Mouse (Mus musculus) heart, adult 2 months (tissue): ENCODE data around the gene Etfrf1. TPM values are rescaled to one million over a fixed set of nuclear protein-coding genes. Genes with fewer than 3 reads are reported as not detected.

Experiments
- DNase-seq, 2 experiments: peaks; one replicate each; pipeline ENCODE4 v3.0.0; 2021
- H3K27ac ChIP-seq: fragments of 200-600 bp; 2 replicates; pipeline ENCODE4 v1.8.1; 2022
- H3K27me3 ChIP-seq: fragments of 200-500 bp; 2 replicates; pipeline ENCODE4 v1.6.1; 2012; ENCODE audit warnings: mild to moderate bottlenecking, low read length, inconsistent platforms, mixed read lengths; ENCODE audit not compliant: control insufficient read depth, insufficient read depth
- H3K36me3 ChIP-seq: fragments of 200-500 bp; 2 replicates; pipeline ENCODE4 v1.6.1; 2012; ENCODE audit warnings: low read length, inconsistent platforms; ENCODE audit not compliant: control insufficient read depth, insufficient read depth
- H3K4me1 ChIP-seq: fragments of 200-500 bp; 2 replicates; pipeline ENCODE4 v1.6.1; 2011; ENCODE audit warnings: low read length; ENCODE audit not compliant: control insufficient read depth, insufficient read depth
- H3K4me3 ChIP-seq: fragments of 200-600 bp; 2 replicates; pipeline ENCODE4 v1.8.1; 2022
- H3K79me2 ChIP-seq: fragments of 200-500 bp; replicated peaks from 2 replicates; pipeline ENCODE4 v1.6.1; 2012; ENCODE audit warnings: mild to moderate bottlenecking, inconsistent platforms, low read length, moderate library complexity, mixed read lengths; ENCODE audit not compliant: control insufficient read depth, insufficient read depth
- H3K9ac ChIP-seq: fragments of 200-500 bp; 2 replicates; pipeline ENCODE4 v1.6.1; 2012; ENCODE audit warnings: low read depth, mild to moderate bottlenecking, control low read depth, inconsistent platforms, low read length, mixed read lengths
- CTCF ChIP-seq: fragments of 200-600 bp; IDR thresholded peaks from 2 replicates; pipeline ENCODE4 v1.8.1; 2022; ENCODE audit warnings: antibody characterized with exemption, mild to moderate bottlenecking, moderate library complexity
- EP300 ChIP-seq: fragments of 200-500 bp; IDR thresholded peaks from 2 replicates; pipeline ENCODE4 v1.6.1; 2011; ENCODE audit warnings: low read depth, low read length, control low read depth; ENCODE audit not compliant: insufficient read depth
- POLR2A ChIP-seq: fragments of 200-500 bp; IDR thresholded peaks from 2 replicates; pipeline ENCODE4 v1.6.1; 2011; ENCODE audit warnings: mild to moderate bottlenecking, low read depth, low read length, control low read depth; ENCODE audit not compliant: insufficient read depth
- WGBS: fragments of 180-500 bp; shearing (Covaris S2); methylation state at CpG from one replicate; pipeline ENCODE4 v1.1.7; 2018; 5-methylcytosine and 5-hydroxymethylcytosine counted together
- intact Hi-C: fragments of 180-260 bp; cut with DNase I; formaldehyde crosslinking; loops from one replicate; pipeline ENCODE4 v1.15.1; 2025
- polyA plus RNA-seq: library from polyadenylated mRNA; depleted of rRNA; stranded (reverse); fragments of >200 nt; gene quantifications from 2 replicates; pipeline ENCODE4 v1.2.3, GENCODE M21; 2012
- total RNA-seq, 2 experiments: library from RNA; stranded (reverse); gene quantifications; 2 replicates each; pipeline ENCODE4 v1.2.3; 2021

Gene Etfrf1
- total and polyA plus RNA-seq, 3 experiments: 36.3 to 107 (median 97.4) TPM

DNA sequence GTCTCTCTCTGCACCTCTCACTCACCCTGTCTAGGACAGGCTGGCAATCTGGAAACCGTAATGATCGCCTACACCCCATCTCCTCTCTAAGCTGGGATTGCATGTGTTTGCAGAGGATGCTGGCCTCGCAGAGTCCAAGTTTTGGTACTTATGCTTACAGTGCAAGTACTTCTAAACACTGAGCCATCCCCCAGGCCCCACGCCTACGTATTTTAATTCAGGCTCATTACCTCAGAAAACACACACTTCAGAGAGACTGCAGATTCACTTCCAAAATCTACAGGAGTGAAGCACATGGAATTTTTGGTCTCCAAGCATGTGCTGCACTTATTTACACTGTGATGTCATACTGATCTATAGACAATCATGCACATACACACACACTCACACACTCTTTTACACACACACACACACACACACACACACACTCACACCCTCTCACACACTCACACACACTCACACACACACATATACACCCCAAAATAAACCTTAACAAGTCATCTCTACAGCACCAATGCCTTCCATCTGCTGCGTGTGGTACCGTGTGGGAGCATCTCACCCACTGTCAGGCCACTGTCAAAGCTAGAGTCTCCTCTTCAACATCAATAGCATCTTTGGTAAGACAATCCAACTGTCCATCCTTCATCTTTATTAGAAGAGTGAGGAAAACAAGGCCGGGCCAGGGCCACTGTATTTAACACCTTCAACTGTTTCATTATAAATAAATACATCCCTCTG lies 12.8 kb upstream of the Etfrf1 start:
- H3K27ac ChIP-seq: no peak overlapping the region
- no peaks in the 10 kb centered on the region for H3K36me3 ChIP-seq
- whole genome bisulfite sequencing: 97% methylated on average over 8 of the region's 8 CpGs
- H3K9ac ChIP-seq: no peak overlapping the region
- no peaks in the 10 kb centered on the region for H3K79me2 ChIP-seq
- H3K4me1 ChIP-seq: no peaks in the 10 kb centered on the region
- H3K27me3 ChIP-seq: no peaks in the 10 kb centered on the region
- TF ChIP-seq CTCF: no peak
- TF ChIP-seq POLR2A: no peak
- TF ChIP-seq EP300: no peak
- no peak for DNase-seq
- intact Hi-C loops: no loop called here
- H3K4me3 ChIP-seq: no peak overlapping the region

DNA sequence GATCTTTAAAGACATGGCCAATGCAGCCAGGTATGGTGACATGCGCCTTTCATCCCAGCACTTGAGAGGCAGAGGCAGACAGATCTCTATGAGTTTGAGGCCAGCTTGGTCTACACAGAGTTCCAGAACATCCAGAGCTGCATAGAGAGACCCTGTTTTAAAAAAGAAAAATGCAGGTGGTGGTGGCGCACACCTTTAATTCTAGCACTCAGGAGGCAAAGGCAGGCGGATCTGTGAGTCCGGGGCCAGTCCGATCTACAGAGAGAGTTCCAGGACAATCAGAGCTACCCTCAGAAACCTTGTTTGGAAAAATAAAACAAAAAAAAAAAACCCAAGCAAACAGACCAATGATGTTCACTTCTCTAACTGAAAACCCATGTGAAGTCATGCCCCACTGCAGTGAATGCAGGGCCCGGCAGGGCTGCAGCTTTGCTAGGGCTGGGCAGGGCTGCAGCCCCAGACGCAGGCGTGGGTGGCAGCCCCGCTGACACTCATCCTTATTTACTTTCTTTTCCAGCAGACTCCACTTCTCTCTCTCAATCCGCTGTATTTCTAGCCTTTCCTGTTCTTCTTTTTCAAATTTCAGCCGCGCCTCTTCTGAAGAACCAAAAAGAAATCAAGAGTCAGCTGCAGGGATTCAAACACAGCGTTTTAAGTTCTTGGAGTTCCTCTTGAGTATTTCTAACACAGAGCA lies 8.4 kb upstream of the Etfrf1 start:
- no peak for TF ChIP-seq POLR2A
- TF ChIP-seq EP300: no peak
- TF ChIP-seq CTCF: no peak
- no peaks in the 10 kb centered on the region for H3K27me3 ChIP-seq
- no peak overlapping the region for H3K27ac ChIP-seq
- H3K4me3 ChIP-seq: no peak overlapping the region
- no peak for DNase-seq
- no peaks in the 10 kb centered on the region for H3K36me3 ChIP-seq
- no peak overlapping the region for H3K9ac ChIP-seq
- WGBS: 80% methylated on average over 13 of the region's 13 CpGs
- no peaks in the 10 kb centered on the region for H3K79me2 ChIP-seq
- intact Hi-C loops: no loop called here
- H3K4me1 ChIP-seq: no peaks in the 10 kb centered on the region

DNA sequence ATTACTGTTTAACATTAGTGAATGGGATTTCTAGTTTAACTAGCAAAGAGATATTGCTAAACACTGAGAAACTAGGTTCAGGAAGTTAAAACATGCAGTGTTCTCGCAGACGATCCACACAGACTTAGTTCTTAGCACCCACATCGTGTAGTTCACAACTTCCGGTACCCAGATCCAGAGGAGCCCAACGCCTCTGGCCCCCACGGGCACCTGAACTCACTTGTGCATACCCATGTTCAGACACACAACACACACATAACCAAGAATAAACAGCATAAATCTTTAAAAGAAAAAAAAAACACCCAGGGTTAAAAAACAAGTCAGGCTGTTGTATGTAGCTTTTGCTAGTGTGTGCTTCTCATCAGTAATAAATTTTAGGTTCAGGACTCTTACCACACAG lies 6.5 kb upstream of the Etfrf1 start:
- Histone ChIP-seq H3K36me3 (no peaks in the 10 kb centered on the region), H3K27me3 (no peaks in the 10 kb centered on the region), H3K79me2 (no peaks in the 10 kb centered on the region), H3K27ac (no peak overlapping the region), H3K9ac (no peak overlapping the region), H3K4me3 (no peak overlapping the region), H3K4me1 (no peaks in the 10 kb centered on the region)
- 84% methylated on average over 6 of the region's 6 CpGs for WGBS
- intact Hi-C loops: no loop called here
- TF ChIP-seq CTCF (no peak), POLR2A (no peak), EP300 (no peak)
- DNase-seq: no peak

DNA sequence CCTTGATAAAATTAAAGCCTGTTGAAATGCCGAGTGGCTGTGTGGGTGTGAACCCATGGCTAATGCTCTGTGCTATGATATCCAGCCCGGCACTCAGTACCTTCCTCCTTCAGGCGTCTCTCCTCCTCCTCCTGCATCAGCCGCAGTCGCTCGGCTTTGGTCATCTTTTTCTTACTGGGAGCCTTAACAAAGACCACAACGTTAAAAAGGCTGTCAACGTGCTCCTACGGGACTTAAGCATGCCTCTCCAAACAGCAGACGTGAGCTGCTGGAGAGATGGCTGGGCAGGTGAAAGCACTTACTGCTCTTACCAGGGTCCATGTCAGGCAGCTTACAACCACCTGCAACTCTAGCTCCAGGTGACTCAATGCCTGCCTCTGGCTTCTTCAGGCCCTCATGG lies 5.8 kb upstream of the Etfrf1 start:
- H3K79me2 ChIP-seq: no peaks in the 10 kb centered on the region
- H3K36me3 ChIP-seq: no peaks in the 10 kb centered on the region
- no peak overlapping the region for H3K9ac ChIP-seq
- H3K4me1 ChIP-seq: no peaks in the 10 kb centered on the region
- no peak overlapping the region for H3K4me3 ChIP-seq
- H3K27ac ChIP-seq: no peak overlapping the region
- no peak for DNase-seq
- H3K27me3 ChIP-seq: no peaks in the 10 kb centered on the region
- WGBS: 72% methylated on average over 10 of the region's 10 CpGs
- intact Hi-C loops: no loop called here
- no peak for TF ChIP-seq POLR2A
- no peak for TF ChIP-seq EP300
- TF ChIP-seq CTCF: no peak

DNA sequence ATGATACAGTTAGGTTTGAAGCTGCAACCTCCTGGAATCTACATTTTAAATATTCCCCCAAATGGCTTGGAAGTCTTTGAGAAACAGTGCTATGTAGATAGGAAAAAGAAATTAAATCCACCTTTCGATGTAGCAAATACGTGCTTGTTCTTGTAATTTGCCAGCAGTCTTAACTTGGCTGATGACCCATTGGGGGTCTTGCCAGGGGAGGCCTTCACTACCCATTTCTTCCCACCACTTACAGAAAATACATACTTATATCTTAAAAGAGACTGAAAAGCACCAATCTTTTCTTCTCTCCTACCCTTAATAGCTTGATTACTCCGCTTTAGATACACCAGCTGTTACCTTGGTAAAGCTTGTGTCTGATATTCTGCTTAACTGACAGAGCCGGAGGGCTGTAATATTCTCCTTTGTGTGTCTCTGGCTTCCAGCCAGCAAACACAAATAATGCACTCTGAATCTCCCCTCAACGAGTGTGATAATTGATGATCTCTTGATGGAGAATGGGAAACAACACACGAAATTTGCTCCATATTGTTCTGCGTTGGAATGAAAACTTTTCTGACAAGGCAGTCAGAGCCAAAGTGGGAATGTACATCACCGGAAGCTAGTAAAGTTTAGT lies 766 bp upstream of the Etfrf1 start:
- DNase-seq: peak in 1 of 2 experiments; percentile 9

More for the DNA sequence above, 766 bp upstream of the Etfrf1 start:
- Histone ChIP-seq H3K36me3 (peaks cover 9% of the 10 kb centered on the region), H3K79me2 (no peaks in the 10 kb centered on the region), H3K4me3 (peak overlapping the region; percentile 54), H3K27me3 (no peaks in the 10 kb centered on the region), H3K9ac (no peak overlapping the region), H3K4me1 (no peaks in the 10 kb centered on the region), H3K27ac (no peak overlapping the region; the same call in 1 of the 2 replicates)
- intact Hi-C loops: loop anchor here (2.0 kb wide), 1 partner anchor 39 kb away; no protein-coding TSS in a partner anchor
- no peak for TF ChIP-seq CTCF
- TF ChIP-seq POLR2A: no peak
- TF ChIP-seq EP300: no peak
- WGBS: 25% methylated on average over 8 of the region's 8 CpGs
